Mouse (Mus musculus) lung, adult 2 months (tissue): ENCODE data around the gene Rnf145.

ENCODE experiments used
- CTCF ChIP-seq: fragments of 200-500 bp; IDR thresholded peaks from 2 replicates; pipeline ENCODE4 v1.5.1; 2011; ENCODE audit warnings: mild to moderate bottlenecking, low read length, control low read depth; ENCODE audit not compliant: insufficient read depth
- POLR2A ChIP-seq: fragments of 200-500 bp; IDR thresholded peaks from 2 replicates; pipeline ENCODE4 v1.6.1; 2011; ENCODE audit warnings: low read depth, mild to moderate bottlenecking, control low read depth, low read length, borderline replicate concordance; ENCODE audit errors: extremely low read depth

- TF ChIP-seq CTCF (no peak), POLR2A (no peak)
These were observed 74.3 kb downstream of the Rnf145 start for GRCm38 (mm10) chr11:44593016-44593415.
